Mouse (Mus musculus) lung, postnatal 0 days (tissue): ENCODE measurements around the gene Clcnka.

Experiments
- CTCF ChIP-seq: IDR thresholded peaks from 2 replicates; pipeline ENCODE4 v1.5.1; 2016; ENCODE audit warnings: antibody characterized with exemption, mild to moderate bottlenecking
- EP300 ChIP-seq: IDR thresholded peaks from 2 replicates; pipeline ENCODE4 v1.6.1; 2016; ENCODE audit warnings: antibody characterized with exemption, mild to moderate bottlenecking, control low read depth

DNA sequence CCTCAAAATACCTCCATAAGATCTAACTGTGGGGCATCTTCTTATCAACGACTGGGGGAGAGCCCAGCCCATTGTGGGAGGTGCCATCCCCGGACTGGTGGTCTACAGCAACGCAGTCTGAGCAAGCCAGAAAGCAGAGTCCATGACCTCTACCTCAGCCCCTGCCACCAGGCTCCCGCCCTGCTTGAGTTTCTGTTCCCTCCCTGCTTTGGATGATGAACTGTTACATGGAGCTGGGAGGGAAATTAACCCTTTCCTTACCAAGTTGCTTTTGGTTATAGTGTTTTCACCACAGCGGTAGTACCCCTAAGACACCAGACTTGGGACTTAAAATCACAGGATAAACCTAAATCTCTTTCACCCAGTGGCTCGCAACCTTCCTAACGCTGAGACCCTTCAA is 46.6 kb downstream of the Clcnka start:
- TF ChIP-seq CTCF (no peak), EP300 (no peak)
